Mouse (Mus musculus) liver, embryonic 16.5 days (tissue): ENCODE results near the gene Olfr1278. TPM values are rescaled to one million over a fixed set of nuclear protein-coding genes. Genes with fewer than 3 reads are reported as not detected.

Experiments used
- polyA plus RNA-seq: library from polyadenylated mRNA; unstranded; fragments of >200 nt; fragmentation: Nextera tagmentation; extraction: Ambion mirVana; gene quantifications from 2 replicates; pipeline ENCODE4 v1.2.1, GENCODE M21; 2015

Olfr1278 gene
- polyA plus RNA-seq, 1 experiment from 2014 or later = not detected

Other genes with a start within 250 kb of the Olfr1278 start
- gene Gm13941, start 184.2 kb upstream of the Olfr1278 start, polyA plus RNA-seq = not detected in 2 replicates
- gene Gm15130, start 137.2 kb upstream of the Olfr1278 start, polyA plus RNA-seq = not detected in 2 replicates
- not detected in 2 replicates for gene 4930430A15Rik, start 60.5 kb upstream of the Olfr1278 start, polyA plus RNA-seq
- gene Olfr1275, start 54.9 kb upstream of the Olfr1278 start, polyA plus RNA-seq = not detected in 2 replicates
- not detected in 2 replicates for gene Olfr1276, start 35.6 kb upstream of the Olfr1278 start, polyA plus RNA-seq
- gene Olfr1277, start 16.0 kb upstream of the Olfr1278 start, polyA plus RNA-seq = not detected in 2 replicates
- not detected in 2 replicates for gene Olfr1279, start 10.5 kb downstream of the Olfr1278 start, polyA plus RNA-seq
- not detected in 2 replicates for gene Olfr1280, start 23.9 kb downstream of the Olfr1278 start, polyA plus RNA-seq
- not detected in 2 replicates for gene Olfr1281, start 36.4 kb downstream of the Olfr1278 start, polyA plus RNA-seq
- not detected in 2 replicates for gene Olfr1282, start 45.9 kb downstream of the Olfr1278 start, polyA plus RNA-seq
- gene Olfr1283, start 76.7 kb downstream of the Olfr1278 start, polyA plus RNA-seq = not detected in 2 replicates
- gene Olfr1284, start 85.4 kb downstream of the Olfr1278 start, polyA plus RNA-seq = not detected in 2 replicates
- not detected in 2 replicates for gene Olfr1286, start 133.0 kb downstream of the Olfr1278 start, polyA plus RNA-seq
- gene Olfr1287, start 159.0 kb downstream of the Olfr1278 start, polyA plus RNA-seq = not detected in 2 replicates
- not detected in 2 replicates for gene Olfr1288, start 184.0 kb downstream of the Olfr1278 start, polyA plus RNA-seq
- gene Olfr1289, start 190.7 kb downstream of the Olfr1278 start, polyA plus RNA-seq = not detected in 2 replicates
- gene Olfr1290, start 203.7 kb downstream of the Olfr1278 start, polyA plus RNA-seq = not detected in 2 replicates
- gene Olfr1291-ps1, start 207.0 kb downstream of the Olfr1278 start, polyA plus RNA-seq = not detected in 2 replicates
- gene Olfr1293-ps, start 235.1 kb downstream of the Olfr1278 start, polyA plus RNA-seq = not detected in 2 replicates